Mouse (Mus musculus) cerebellum, adult 18-20 months (tissue): ENCODE data around the gene Tfdp1.

ENCODE experiments used
- DNase-seq, 2 experiments: peaks; one replicate each; pipeline ENCODE4 v3.0.0; 2021

The Tfdp1 gene

GRCm38 (mm10) chr8:13427351-13427750 lies 88.8 kb downstream of the Tfdp1 start:
- no peak for DNase-seq
